In the genomic region with DNA sequence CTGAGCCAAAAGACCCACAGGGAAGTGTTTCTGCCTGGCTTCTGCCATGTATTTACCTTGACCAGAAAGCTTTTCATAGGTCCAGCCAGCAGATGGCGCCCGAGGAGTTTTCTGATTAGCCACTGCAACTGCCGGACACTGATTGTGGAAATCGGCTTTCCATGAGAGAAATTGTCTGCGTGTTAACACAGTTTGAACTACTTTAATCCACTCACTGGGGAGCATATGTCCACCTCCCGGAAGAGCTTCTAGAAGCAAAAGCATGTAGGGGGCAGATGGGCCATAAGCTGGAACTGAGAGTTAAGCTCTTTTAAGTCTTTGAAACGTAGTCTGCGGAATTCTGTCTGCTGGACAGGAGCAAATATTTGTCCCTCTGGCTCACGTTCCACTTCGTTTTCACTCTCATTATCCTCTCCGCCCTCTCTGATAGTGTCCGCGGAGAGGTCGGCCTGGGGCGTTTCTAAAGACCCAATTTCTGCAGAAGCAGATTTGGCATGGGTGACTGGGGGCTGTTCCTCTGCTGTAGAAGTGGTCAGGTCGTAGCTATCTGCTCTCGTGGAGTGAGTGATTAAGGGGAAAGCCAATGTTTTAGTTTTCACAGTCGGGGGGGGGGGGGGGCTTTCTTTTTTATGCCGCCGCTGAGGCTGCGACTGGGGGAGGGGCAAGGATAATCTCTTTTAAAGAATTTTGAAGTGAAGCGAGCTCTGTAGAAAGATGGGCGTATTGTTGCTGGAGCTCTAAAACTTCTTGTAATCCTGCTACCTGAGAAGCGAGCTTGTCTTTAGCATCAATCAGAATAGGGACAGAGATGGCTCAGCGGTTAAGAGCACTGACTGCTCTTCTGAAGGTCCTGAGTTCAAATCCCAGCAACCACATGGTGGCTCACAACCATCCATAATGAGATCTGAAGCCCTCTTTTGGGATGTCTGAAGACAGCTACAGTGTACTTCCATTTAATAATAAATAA, we compare ENCODE assay signal across 8 mouse cellular contexts. TPM values are rescaled to one million over a fixed set of nuclear protein-coding genes. Genes with fewer than 3 reads are reported as not detected.
A peak's percentile ranks its signal among the peaks of the same experiment; 100 is the strongest.
DNase-seq lines count a peak whose midpoint lies in the region; ATAC-seq and TF ChIP-seq lines count a peak whose summit lies in the region.

No protein-coding gene starts in this region.

- in situ Hi-C loops in CH12.LX (cut with MboI; ENCODE audit: low pct_ligation_motif_present, low pct_unique_long_range_greater_than_20kb, low sequenced_read_pairs), result loop anchor here (25.0 kb wide), 1 partner anchor 197 kb away; no protein-coding TSS in a partner anchor

- TF ChIP-seq RAD21 in CH12.LX (IDR thresholded peaks at IDR 0.05; ENCODE audit: low read depth, low read length), result peak; percentile 87

- 8% methylated on average over 25 of the region's 25 CpGs for WGBS in forebrain, embryonic 12.5 days
- 12% methylated on average over 25 of the region's 25 CpGs for WGBS in heart, embryonic 16.5 days
- 22% methylated on average over 25 of the region's 25 CpGs for WGBS in liver, embryonic 14.5 days (ENCODE audit: insufficient replicate concordance)
- 10% methylated on average over 25 of the region's 25 CpGs for WGBS in neural tube, embryonic 14.5 days

- H3K36me3 ChIP-seq in CH12.LX (replicated peaks in 1 of 2; ENCODE audit: control insufficient read depth in 1 of 2, insufficient read depth in 1 of 2, low read length in 1 of 2), result no peaks in the 10 kb centered on the region
- no peaks in the 10 kb centered on the region for H3K36me3 ChIP-seq in forebrain, embryonic 12.5 days (replicated peaks)
- no peaks in the 10 kb centered on the region for H3K36me3 ChIP-seq in heart, embryonic 16.5 days (ENCODE audit: control insufficient read depth, insufficient read depth)
- no peaks in the 10 kb centered on the region for H3K36me3 ChIP-seq in liver, embryonic 14.5 days (replicated peaks; ENCODE audit: control insufficient read depth, insufficient read depth, low read depth)
- no peaks in the 10 kb centered on the region for H3K36me3 ChIP-seq in neural tube, embryonic 14.5 days (ENCODE audit: control insufficient read depth, insufficient read depth, low read length)

- TF ChIP-seq CTCF in CH12.LX (conservative IDR thresholded peaks at IDR 0.05 in 1 of 2, IDR thresholded peaks at IDR 0.05 in 1 of 2; ENCODE audit: low read depth in 2 of 2, low read length in 2 of 2), result peak; percentile 55 to 86
- TF ChIP-seq CTCF in liver, embryonic 14.5 days (IDR thresholded peaks at IDR 0.05; ENCODE audit: low read depth), result peak; percentile 75

- DNase-seq in CH12.LX (ENCODE audit: extremely low read depth), result peak; percentile 78
- DNase-seq in c-Kit-positive CD71-positive TER-119-negative erythroid progenitor cells, embryonic 14.5 days (ENCODE audit: low read depth), result peak; percentile 50
- peak; percentile 84 to 94 for DNase-seq in kidney, postnatal 36 days
- DNase-seq in liver, embryonic 14.5 days (ENCODE audit: low read depth in 3 of 3, low spot score in 3 of 3), result peak; percentile 31 to 44 (median 33)
- DNase-seq in testis, postnatal 10 days (ENCODE audit: low spot score), result peak; percentile 94

- no peak overlapping the region for H3K9ac ChIP-seq in CH12.LX (ENCODE audit: insufficient read depth, low read depth)
- peak overlapping the region; percentile 47 for H3K9ac ChIP-seq in forebrain, embryonic 12.5 days
- peak overlapping the region; percentile 71 for H3K9ac ChIP-seq in heart, embryonic 16.5 days (ENCODE audit: low read length)
- no peak overlapping the region for H3K9ac ChIP-seq in liver, embryonic 14.5 days (replicated peaks)
- no peak overlapping the region; the same call in 1 of the 2 replicates for H3K9ac ChIP-seq in neural tube, embryonic 14.5 days (replicated peaks; ENCODE audit: low read depth, low read length)

- H3K9me3 ChIP-seq in CH12.LX (replicated peaks; ENCODE audit: low read length), result no peaks in the 10 kb centered on the region
- H3K9me3 ChIP-seq in forebrain, embryonic 12.5 days, result no peaks in the 10 kb centered on the region
- no peaks in the 10 kb centered on the region for H3K9me3 ChIP-seq in heart, embryonic 16.5 days (replicated peaks; ENCODE audit: control insufficient read depth, low read length)
- H3K9me3 ChIP-seq in liver, embryonic 14.5 days (ENCODE audit: control insufficient read depth, low read length), result no peaks in the 10 kb centered on the region
- H3K9me3 ChIP-seq in neural tube, embryonic 14.5 days (ENCODE audit: control insufficient read depth, low read length), result no peaks in the 10 kb centered on the region

- ATAC-seq in forebrain, embryonic 12.5 days (ENCODE audit: low FRiP score), result peak; percentile 87
- ATAC-seq in heart, embryonic 16.5 days (replicated peaks; ENCODE audit: extremely low read depth, insufficient read depth, low FRiP score), result peak; percentile 52
- no peak for ATAC-seq in liver, embryonic 14.5 days (ENCODE audit: insufficient read depth)
- ATAC-seq in neural tube, embryonic 14.5 days (ENCODE audit: low read depth), result peak; percentile 91

- dilution Hi-C loops in CH12.LX (cut with MboI; ENCODE audit: extremely low pct_ligation_motif_present, extremely low pct_unique_long_range_greater_than_20kb, low sequenced_read_pairs), result no loop called here

- TF ChIP-seq POLR2A in CH12.LX (IDR thresholded peaks at IDR 0.05; ENCODE audit: low read depth, low read length), result no peak

- H3K27ac ChIP-seq in CH12.LX (ENCODE audit: insufficient read depth, low read depth), result no peak overlapping the region
- 0 out of 2 replicates have a peak overlapping the region, but pooled peaks have one; percentile 31 for H3K27ac ChIP-seq in forebrain, embryonic 12.5 days
- peak overlapping the region; percentile 54 for H3K27ac ChIP-seq in heart, embryonic 16.5 days (ENCODE audit: low read length)
- no peak overlapping the region for H3K27ac ChIP-seq in liver, embryonic 14.5 days
- no peak overlapping the region for H3K27ac ChIP-seq in neural tube, embryonic 14.5 days (ENCODE audit: low read depth, low read length)

- no peaks in the 10 kb centered on the region for H3K27me3 ChIP-seq in CH12.LX (replicated peaks)
- no peaks in the 10 kb centered on the region for H3K27me3 ChIP-seq in forebrain, embryonic 12.5 days
- H3K27me3 ChIP-seq in heart, embryonic 16.5 days (ENCODE audit: control insufficient read depth, insufficient read depth, low read length), result no peaks in the 10 kb centered on the region
- H3K27me3 ChIP-seq in liver, embryonic 14.5 days (ENCODE audit: control insufficient read depth, insufficient read depth, low read length), result no peaks in the 10 kb centered on the region
- H3K27me3 ChIP-seq in neural tube, embryonic 14.5 days (ENCODE audit: control insufficient read depth, insufficient read depth, low read length), result no peaks in the 10 kb centered on the region

- TF ChIP-seq EP300 in CH12.LX (IDR thresholded peaks at IDR 0.05; ENCODE audit: low read length), result no peak
- no peak for TF ChIP-seq EP300 in liver, embryonic 14.5 days (IDR thresholded peaks at IDR 0.05; ENCODE audit: low read depth)

- no peak overlapping the region for H3K4me2 ChIP-seq in CH12.LX (ENCODE audit: insufficient read depth, low read depth, poor library complexity, severe bottlenecking)
- peak overlapping the region; percentile 66 for H3K4me2 ChIP-seq in forebrain, embryonic 12.5 days
- H3K4me2 ChIP-seq in heart, embryonic 16.5 days (ENCODE audit: low read depth, low read length), result peak overlapping the region; percentile 88
- peak overlapping the region; percentile 38 for H3K4me2 ChIP-seq in liver, embryonic 14.5 days (ENCODE audit: low read depth)
- H3K4me2 ChIP-seq in neural tube, embryonic 14.5 days (ENCODE audit: low read depth, low read length), result peak overlapping the region; percentile 41

- no peaks in the 10 kb centered on the region for H3K79me2 ChIP-seq in CH12.LX (replicated peaks; ENCODE audit: control insufficient read depth, extremely low read depth, insufficient read depth, poor library complexity, severe bottlenecking)

- H3K4me1 ChIP-seq in CH12.LX (ENCODE audit: control insufficient read depth in 1 of 2, insufficient read depth in 2 of 2), result peaks cover 0 to 2% of the 10 kb centered on the region in 2 experiments; a peak in 1 of 4 replicates
- peaks cover 4% of the 10 kb centered on the region; the same call in 1 of the 2 replicates for H3K4me1 ChIP-seq in forebrain, embryonic 12.5 days
- H3K4me1 ChIP-seq in heart, embryonic 16.5 days (ENCODE audit: control insufficient read depth, insufficient read depth, low read length), result no peaks in the 10 kb centered on the region
- no peaks in the 10 kb centered on the region for H3K4me1 ChIP-seq in liver, embryonic 14.5 days (replicated peaks; ENCODE audit: control insufficient read depth in 2 of 2, insufficient read depth in 2 of 2, low read length in 1 of 2)
- H3K4me1 ChIP-seq in neural tube, embryonic 14.5 days (ENCODE audit: control insufficient read depth, insufficient read depth, low read length), result no peaks in the 10 kb centered on the region

- no peak overlapping the region for H3K4me3 ChIP-seq in CH12.LX (replicated peaks in 1 of 3; ENCODE audit: low read depth in 2 of 3, low read length in 2 of 3, poor library complexity in 1 of 3)
- H3K4me3 ChIP-seq in forebrain, embryonic 12.5 days (replicated peaks), result peak overlapping the region; percentile 38
- peak overlapping the region; percentile 65 for H3K4me3 ChIP-seq in heart, embryonic 16.5 days (ENCODE audit: low read length)
- peak overlapping the region; percentile 31 to 46; a peak in 3 of 4 replicates for H3K4me3 ChIP-seq in liver, embryonic 14.5 days (ENCODE audit: insufficient read depth in 1 of 2, low read depth in 2 of 2, low read length in 2 of 2)
- peak overlapping the region; percentile 14 for H3K4me3 ChIP-seq in neural tube, embryonic 14.5 days (ENCODE audit: low read depth, low read length)

TF ChIP-seq in CH12.LX, 34 proteins besides CTCF, POLR2A, EP300 and RAD21:
- TF ChIP-seq ZC3H11A (IDR thresholded peaks at IDR 0.05; ENCODE audit: low read depth, low read length), result peak; percentile 28; the same call in 1 of the 2 replicates
- TF ChIP-seq ELF1 (IDR thresholded peaks at IDR 0.05; ENCODE audit: low read depth, low read length), result no peak
- peak; percentile 91 for TF ChIP-seq SMC3 (IDR thresholded peaks at IDR 0.05; ENCODE audit: low read depth, low read length)
- no peak for TF ChIP-seq CHD2 (IDR thresholded peaks at IDR 0.05; ENCODE audit: low read length)
- TF ChIP-seq UBTF (IDR thresholded peaks at IDR 0.05; ENCODE audit: low read depth, low read length), result no peak
- no peak for TF ChIP-seq E2F4 (IDR thresholded peaks at IDR 0.05; ENCODE audit: insufficient replicate concordance, low read depth, low read length)
TF ChIP-seq in CH12.LX: peak in this region for 2.

RNA-seq across cellular contexts. Expression of a gene that starts 41.2 kb away (rescaled TPM):
- total RNA-seq in CH12.LX (2012; rRNA removed) (not detected in 2 replicates), CH12.LX (2014; rRNA removed) (0.04 TPM in 2 replicates)
- not detected in 2 replicates for polyA plus RNA-seq in CH12.LX (2012; ENCODE audit: insufficient read length, low read depth)
- 0.10 and 0.15 TPM in 2 replicates for polyA plus RNA-seq in forebrain, embryonic 12.5 days (2016; fragmentation: Nextera tagmentation; extraction: Ambion mirVana)
- polyA plus RNA-seq in heart, embryonic 16.5 days (2015; fragmentation: Nextera tagmentation; extraction: Ambion mirVana), result 0.05 TPM in 1 of 2 replicates, not detected in the other
- 0.01 TPM in 2 replicates for polyA plus RNA-seq in liver, embryonic 14.5 days (2012; rRNA removed)
- not detected in 2 replicates for polyA plus RNA-seq in liver, embryonic 14.5 days (2014; fragmentation: Nextera tagmentation; extraction: Ambion mirVana)
- 0.18 and 0.20 TPM in 2 replicates for polyA plus RNA-seq in neural tube, embryonic 14.5 days (2014; fragmentation: Nextera tagmentation; extraction: Ambion mirVana)

Comparison
In these comparisons a context has a peak if more than half of its experiments do, and no peak if none do; other contexts are left out.
1. DNase-seq: peak in every context shown above with its lines; median percentile 94 in testis, postnatal 10 days; 89 in kidney, postnatal 36 days; 78 in CH12.LX; 50 in c-Kit-positive CD71-positive TER-119-negative erythroid progenitor cells, embryonic 14.5 days; 33 in liver, embryonic 14.5 days.
2. H3K27ac ChIP-seq: peak in forebrain, embryonic 12.5 days (single experiment) and heart, embryonic 16.5 days (single experiment); none in CH12.LX (single experiment), liver, embryonic 14.5 days (single experiment) and neural tube, embryonic 14.5 days (single experiment).
3. H3K4me3 ChIP-seq: peak in forebrain, embryonic 12.5 days (single experiment), heart, embryonic 16.5 days (single experiment), liver, embryonic 14.5 days (2 of 2) and neural tube, embryonic 14.5 days (single experiment); none in CH12.LX (0 of 3).
4. H3K9ac ChIP-seq: peak in forebrain, embryonic 12.5 days (single experiment) and heart, embryonic 16.5 days (single experiment); none in CH12.LX (single experiment), liver, embryonic 14.5 days (single experiment) and neural tube, embryonic 14.5 days (single experiment).